Mouse (Mus musculus) liver, embryonic 13.5 days (tissue): ENCODE data around the gene Ambn. TPM values are rescaled to one million over a fixed set of nuclear protein-coding genes. Genes with fewer than 3 reads are reported as not detected.
"Not testable (repeated sequence)": the region's sequence is repeated elsewhere in the genome, so short reads cannot be mapped to it uniquely, and the experiment has no call there.

ENCODE experiments used
- ATAC-seq: fragments of 200-750 bp; cut with Nextera tagmentation; 2 replicates; pipeline ENCODE4 v1.8.0; 2017; ENCODE audit warnings: low read depth, mild to moderate bottlenecking, moderate number of reproducible peaks, moderate library complexity
- DNase-seq: peaks from one replicate; pipeline ENCODE4 v3.0.0; 2022
- H3K27ac ChIP-seq: fragments of 300-500 bp; sonication (generic); 2 replicates; pipeline ENCODE4 v1.5.1; 2015; ENCODE audit warnings: moderate library complexity, mild to moderate bottlenecking, inconsistent platforms
- H3K27me3 ChIP-seq: fragments of 300-500 bp; sonication (generic); 2 replicates; pipeline ENCODE4 v1.6.1; 2015; ENCODE audit warnings: mild to moderate bottlenecking, inconsistent platforms
- H3K36me3 ChIP-seq: fragments of 300-500 bp; sonication (generic); 2 replicates; pipeline ENCODE4 v1.6.1; 2015; ENCODE audit warnings: mild to moderate bottlenecking, inconsistent platforms
- H3K4me1 ChIP-seq: fragments of 300-500 bp; sonication (generic); replicated peaks from 2 replicates; pipeline ENCODE4 v1.6.1; 2015; ENCODE audit warnings: inconsistent platforms
- H3K4me2 ChIP-seq: fragments of 300-500 bp; sonication (generic); 2 replicates; pipeline ENCODE4 v1.6.1; 2015; ENCODE audit warnings: inconsistent platforms, mild to moderate bottlenecking, moderate library complexity
- H3K4me3 ChIP-seq: fragments of 300-500 bp; sonication (generic); replicated peaks from 2 replicates; pipeline ENCODE4 v1.5.1; 2015; ENCODE audit warnings: mild to moderate bottlenecking, inconsistent platforms
- H3K9ac ChIP-seq: fragments of 300-500 bp; sonication (generic); 2 replicates; pipeline ENCODE4 v1.6.1; 2015; ENCODE audit warnings: mild to moderate bottlenecking, inconsistent platforms
- H3K9me3 ChIP-seq: fragments of 300-500 bp; sonication (generic); replicated peaks from 2 replicates; pipeline ENCODE4 v1.6.1; 2016; ENCODE audit warnings: inconsistent platforms
- WGBS: fragments of 180-500 bp; shearing (Covaris S2); methylation state at CpG from one replicate; pipeline ENCODE4 v1.1.7; 2015; ENCODE audit not compliant: insufficient replicate concordance; 5-methylcytosine and 5-hydroxymethylcytosine counted together
- polyA plus RNA-seq: library from polyadenylated mRNA; unstranded; fragments of >200 nt; fragmentation: Nextera tagmentation; extraction: Ambion mirVana; gene quantifications from 2 replicates; pipeline ENCODE4 v1.2.1, GENCODE M21; 2015

Ambn gene
- polyA plus RNA-seq, result not detected in 2 replicates

DNA sequence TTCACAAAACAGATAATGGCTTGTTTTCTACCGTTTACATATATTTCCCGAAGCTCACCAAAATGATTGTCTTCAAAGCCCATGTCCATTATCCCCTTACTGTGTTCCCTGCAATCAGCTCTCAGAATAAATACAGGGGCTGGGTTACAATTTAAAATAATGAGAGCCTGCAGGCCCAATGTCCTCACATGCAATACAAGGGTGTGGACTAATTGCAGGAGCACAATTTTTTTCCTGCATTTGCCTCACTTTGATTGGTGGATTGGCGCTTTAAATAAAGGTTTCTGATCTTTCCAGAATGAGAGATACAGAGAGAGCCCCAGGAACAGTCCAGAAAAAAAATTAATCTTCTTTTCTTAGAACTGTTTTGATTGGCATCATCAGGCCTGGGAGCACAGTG, at the start of gene Ambn:
Ambn (plus strand) TSS at position 301 of the 400 bp plus-strand sequence.
- Histone ChIP-seq H3K27me3 (no peaks in the 10 kb centered on the region), H3K9me3 (no peaks in the 10 kb centered on the region), H3K36me3 (no peaks in the 10 kb centered on the region), H3K27ac (no peak within 1 kb of the TSS), H3K4me2 (no peak within 1 kb of the TSS), H3K9ac (no peak within 1 kb of the TSS), H3K4me3 (no peak within 1 kb of the TSS), H3K4me1 (no peaks in the 10 kb centered on the region)
- ATAC-seq (no peak), DNase-seq (no peak)
- WGBS, result 59% methylated on average over 3 of the region's 3 CpGs

DNA sequence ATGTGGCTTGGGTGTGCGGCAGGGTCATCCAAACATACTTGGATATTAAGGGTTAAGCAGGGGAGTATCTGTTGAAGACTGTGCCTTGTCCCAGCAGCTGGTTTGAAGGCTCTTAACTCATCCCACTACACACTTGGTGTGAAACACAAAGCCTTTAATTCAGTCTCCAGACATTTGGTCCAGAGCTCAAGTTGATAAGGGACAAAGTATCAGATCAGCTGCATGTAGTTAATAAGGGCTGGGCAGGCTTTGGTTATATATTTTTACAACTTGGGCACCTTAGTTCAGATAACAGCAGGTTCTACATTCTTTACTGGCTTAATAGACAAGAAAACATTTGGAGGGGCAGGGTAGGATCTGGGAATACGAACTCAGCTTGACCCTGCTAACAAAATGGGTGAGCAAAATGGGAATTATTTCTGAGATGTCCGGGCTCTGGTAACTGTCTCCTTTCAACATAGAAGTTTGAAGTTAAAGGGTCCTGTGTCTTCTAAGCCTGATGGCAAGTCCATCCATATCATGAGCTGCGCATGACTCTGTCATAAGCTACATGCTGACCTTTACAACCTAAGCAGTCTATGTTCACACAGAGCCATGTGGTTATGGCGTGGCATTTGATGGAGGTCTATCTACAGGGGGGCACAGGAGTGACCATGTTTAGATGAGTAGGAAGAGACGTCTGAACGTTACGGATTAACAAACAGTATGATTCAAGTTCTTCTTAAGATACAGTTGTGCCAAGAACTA, 35.3 kb upstream of the Ambn start:
- no peaks in the 10 kb centered on the region for H3K4me1 ChIP-seq
- no peak overlapping the region for H3K27ac ChIP-seq
- H3K27me3 ChIP-seq, result no peaks in the 10 kb centered on the region
- no peak overlapping the region for H3K9ac ChIP-seq
- H3K4me3 ChIP-seq, result no peak overlapping the region
- no peaks in the 10 kb centered on the region for H3K9me3 ChIP-seq
- WGBS, result 70% methylated on average over 8 of the region's 8 CpGs
- no peaks in the 10 kb centered on the region for H3K36me3 ChIP-seq
- no peak for ATAC-seq
- no peak for DNase-seq
- no peak overlapping the region for H3K4me2 ChIP-seq

DNA sequence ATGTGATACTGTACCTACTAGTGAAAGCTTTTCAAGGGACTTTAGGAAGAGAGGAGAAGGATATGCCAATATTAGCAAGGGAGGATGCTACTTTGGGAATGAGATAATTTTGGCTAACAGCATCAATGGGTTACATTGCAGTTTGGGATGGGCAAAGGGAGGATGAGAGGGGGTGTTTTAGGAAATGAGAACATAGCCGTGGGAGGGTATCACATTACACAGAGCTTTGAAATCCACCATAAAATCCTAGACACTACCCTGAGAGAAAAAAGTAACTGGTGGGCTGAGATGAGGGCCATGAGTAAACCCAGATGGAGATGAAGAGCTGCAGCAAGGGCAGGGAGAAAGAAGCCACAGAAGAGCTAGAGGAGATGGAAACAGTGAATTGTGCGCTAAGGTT, 30.9 kb upstream of the Ambn start:
- not testable (repeated sequence) for DNase-seq, H3K4me3 ChIP-seq, H3K27me3 ChIP-seq, H3K9me3 ChIP-seq, H3K4me2 ChIP-seq, H3K9ac ChIP-seq, H3K4me1 ChIP-seq, ATAC-seq, H3K27ac ChIP-seq, H3K36me3 ChIP-seq
- 56% methylated on average over 2 of the region's 2 CpGs for WGBS

DNA sequence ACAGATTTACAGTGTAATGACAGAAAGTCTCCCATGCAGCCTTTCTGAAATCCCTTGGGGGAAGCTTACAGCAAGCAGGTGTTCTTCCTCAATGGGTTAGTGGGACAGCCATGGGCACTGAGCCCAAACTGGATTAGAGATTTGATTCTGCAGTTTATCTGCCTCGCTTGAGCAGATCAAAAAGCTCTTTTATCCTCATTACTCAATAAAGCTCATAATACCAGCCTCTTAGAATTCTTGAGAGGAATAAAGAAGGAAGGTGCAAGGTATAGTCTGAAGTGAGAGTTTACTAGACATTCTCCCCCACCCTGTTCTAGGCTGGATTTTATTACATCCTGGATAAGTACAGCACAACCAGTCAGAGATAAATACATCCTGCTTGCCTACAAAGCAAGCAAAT, 29.0 kb upstream of the Ambn start:
- H3K27me3 ChIP-seq, result no peaks in the 10 kb centered on the region
- no peaks in the 10 kb centered on the region for H3K4me1 ChIP-seq
- ATAC-seq, result no peak
- WGBS, result 58% methylated on average over 1 of the region's 1 CpGs
- H3K4me2 ChIP-seq, result no peak overlapping the region
- no peaks in the 10 kb centered on the region for H3K9me3 ChIP-seq
- no peak overlapping the region for H3K4me3 ChIP-seq
- no peak overlapping the region for H3K27ac ChIP-seq
- no peaks in the 10 kb centered on the region for H3K36me3 ChIP-seq
- DNase-seq, result no peak
- H3K9ac ChIP-seq, result no peak overlapping the region

DNA sequence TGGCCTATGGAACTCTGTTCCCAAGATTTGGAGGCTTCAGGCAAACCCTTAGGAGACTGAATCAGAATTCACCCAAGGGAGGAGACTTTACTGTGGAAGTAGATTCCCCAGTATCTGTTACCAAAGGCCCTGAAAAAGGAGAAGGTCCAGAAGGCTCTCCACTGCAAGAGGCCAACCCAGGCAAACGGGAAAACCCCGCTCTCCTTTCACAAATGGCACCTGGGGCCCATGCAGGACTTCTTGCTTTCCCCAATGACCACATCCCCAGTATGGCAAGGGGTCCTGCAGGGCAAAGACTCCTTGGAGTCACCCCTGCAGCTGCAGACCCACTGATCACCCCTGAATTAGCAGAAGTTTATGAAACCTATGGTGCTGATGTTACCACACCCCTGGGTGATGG, 11.7 kb downstream of the Ambn start:
- Histone ChIP-seq H3K4me2 (no peak overlapping the region), H3K4me3 (no peak overlapping the region), H3K27ac (no peak overlapping the region), H3K9ac (no peak overlapping the region), H3K9me3 (no peaks in the 10 kb centered on the region), H3K36me3 (no peaks in the 10 kb centered on the region), H3K4me1 (no peaks in the 10 kb centered on the region), H3K27me3 (no peaks in the 10 kb centered on the region)
- ATAC-seq, result no peak
- no peak for DNase-seq
- WGBS, result 68% methylated on average over 2 of the region's 2 CpGs

DNA sequence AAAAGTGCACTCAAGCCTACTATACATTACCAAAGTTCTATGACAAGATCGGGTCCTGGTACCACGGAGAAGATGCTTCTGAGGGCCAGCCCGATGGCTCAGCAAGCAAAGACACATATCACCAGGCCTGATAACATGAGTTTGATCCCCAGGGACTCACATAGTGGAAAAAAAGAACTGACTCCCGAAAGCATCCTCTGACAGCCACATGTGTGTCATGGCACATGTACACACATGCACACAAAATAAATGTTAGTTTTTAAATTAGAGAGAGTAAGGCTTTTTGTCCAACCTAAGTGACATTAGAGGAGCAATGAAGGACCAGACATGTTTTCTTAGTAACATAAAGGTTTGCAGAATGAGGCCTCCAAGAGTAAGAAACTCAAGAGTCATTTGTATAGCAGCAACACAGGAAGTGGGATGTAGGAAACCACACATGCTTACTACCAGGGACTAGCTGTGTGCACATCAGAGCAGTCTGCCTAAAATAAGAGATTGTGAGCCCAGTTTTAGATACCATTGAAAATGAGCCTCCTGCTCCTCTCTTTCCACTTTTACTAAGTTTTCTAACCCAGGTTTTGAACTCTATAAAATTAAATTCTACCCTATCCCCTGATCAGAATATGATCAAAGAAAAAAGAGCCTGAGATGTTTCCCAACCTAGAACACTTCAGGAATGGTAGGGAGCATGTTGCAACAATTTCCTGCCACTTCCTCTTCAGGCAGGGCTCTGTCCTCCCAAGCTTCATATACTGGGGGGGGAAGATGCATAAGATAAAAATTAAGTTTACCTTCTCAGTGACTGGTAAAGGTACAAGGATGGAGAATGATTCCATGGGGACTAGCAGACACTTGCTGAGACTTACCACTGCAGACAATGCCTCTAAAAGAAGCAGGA, 13.3 kb downstream of the Ambn start:
- Histone ChIP-seq H3K36me3 (no peaks in the 10 kb centered on the region), H3K9me3 (no peaks in the 10 kb centered on the region), H3K9ac (no peak overlapping the region), H3K4me3 (no peak overlapping the region), H3K27me3 (no peaks in the 10 kb centered on the region), H3K4me1 (no peaks in the 10 kb centered on the region), H3K4me2 (no peak overlapping the region), H3K27ac (no peak overlapping the region)
- WGBS, result 69% methylated on average over 4 of the region's 4 CpGs
- ATAC-seq (no peak), DNase-seq (no peak)

DNA sequence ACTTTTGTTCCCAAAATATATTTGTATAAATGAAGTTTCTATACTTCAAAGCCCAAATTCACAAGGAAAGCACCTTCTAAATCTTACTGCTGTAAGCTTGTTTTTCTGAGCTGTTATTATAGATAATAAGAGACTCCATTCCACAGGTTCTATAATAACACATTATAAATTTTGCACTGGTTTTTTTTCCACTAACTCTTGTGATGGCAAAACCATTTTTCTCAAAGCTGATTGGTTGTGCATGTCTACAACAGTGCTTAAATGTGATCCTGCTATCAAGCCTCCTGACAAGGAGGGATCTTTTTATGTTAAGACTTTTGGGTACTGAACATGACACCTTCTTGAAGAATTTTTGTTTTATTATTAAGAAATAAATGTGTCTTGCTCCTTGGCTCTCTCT, 31.9 kb downstream of the Ambn start, which contains the start of gene Enam:
Enam (plus strand) TSS at position 301 of the 400 bp plus-strand sequence.
- H3K36me3 ChIP-seq, result no peaks in the 10 kb centered on the region
- no peak within 1 kb of the TSS for H3K4me2 ChIP-seq
- H3K27me3 ChIP-seq, result no peaks in the 10 kb centered on the region
- H3K9ac ChIP-seq, result no peak within 1 kb of the TSS
- H3K27ac ChIP-seq, result no peak within 1 kb of the TSS
- ATAC-seq (no peak), DNase-seq (no peak)
- no peaks in the 10 kb centered on the region for H3K4me1 ChIP-seq
- H3K4me3 ChIP-seq, result no peak within 1 kb of the TSS
- no peaks in the 10 kb centered on the region for H3K9me3 ChIP-seq

DNA sequence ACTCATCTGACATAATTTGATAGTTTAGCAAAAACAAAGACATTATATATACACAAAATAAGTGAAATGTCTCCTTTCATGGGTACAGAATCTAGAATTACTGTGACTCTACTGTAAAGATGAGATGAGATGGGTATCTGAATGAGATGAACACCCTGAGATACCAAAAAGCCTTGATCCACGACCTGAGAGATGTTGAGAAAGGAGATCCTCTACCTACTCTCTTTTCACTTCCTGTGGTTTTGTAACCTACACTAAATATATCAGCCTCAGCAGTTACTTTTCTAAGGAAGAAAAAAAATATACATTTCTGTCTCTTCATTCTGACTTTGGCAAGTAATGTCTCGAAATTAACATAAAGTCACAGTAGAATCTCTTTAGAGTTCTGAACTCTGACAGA, 33.2 kb downstream of the Ambn start:
- no peak overlapping the region for H3K4me2 ChIP-seq
- no peak overlapping the region for H3K4me3 ChIP-seq
- H3K9me3 ChIP-seq, result no peaks in the 10 kb centered on the region
- 32% methylated on average over 2 of the region's 2 CpGs for WGBS
- DNase-seq, result no peak
- no peak overlapping the region for H3K27ac ChIP-seq
- no peak for ATAC-seq
- no peaks in the 10 kb centered on the region for H3K36me3 ChIP-seq
- H3K4me1 ChIP-seq, result no peaks in the 10 kb centered on the region
- H3K27me3 ChIP-seq, result no peaks in the 10 kb centered on the region
- no peak overlapping the region for H3K9ac ChIP-seq

DNA sequence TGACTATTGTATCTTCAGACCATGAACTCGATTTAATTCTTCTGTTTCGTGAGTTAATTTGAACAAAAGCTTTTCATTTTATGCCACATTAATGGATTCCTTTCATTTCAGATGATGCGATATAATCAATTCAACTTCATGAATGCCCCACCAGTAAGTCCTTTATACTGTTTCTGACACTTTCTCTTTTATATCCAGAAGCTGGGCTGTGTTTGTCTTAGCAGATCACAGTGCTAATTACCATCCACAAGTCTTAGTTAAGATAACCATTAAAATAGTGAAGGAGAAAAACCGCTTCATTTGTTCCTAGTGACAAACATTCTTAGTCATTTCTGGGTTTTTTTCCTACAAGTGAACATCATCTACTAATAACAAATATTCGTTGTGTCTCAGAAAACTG, 35.3 kb downstream of the Ambn start:
- no peak overlapping the region for H3K4me2 ChIP-seq
- no peaks in the 10 kb centered on the region for H3K27me3 ChIP-seq
- WGBS, result 58% methylated on average over 5 of the region's 5 CpGs
- no peaks in the 10 kb centered on the region for H3K4me1 ChIP-seq
- no peak overlapping the region for H3K4me3 ChIP-seq
- H3K36me3 ChIP-seq, result no peaks in the 10 kb centered on the region
- H3K27ac ChIP-seq, result no peak overlapping the region
- H3K9ac ChIP-seq, result no peak overlapping the region
- DNase-seq (no peak), ATAC-seq (no peak)
- no peaks in the 10 kb centered on the region for H3K9me3 ChIP-seq

DNA sequence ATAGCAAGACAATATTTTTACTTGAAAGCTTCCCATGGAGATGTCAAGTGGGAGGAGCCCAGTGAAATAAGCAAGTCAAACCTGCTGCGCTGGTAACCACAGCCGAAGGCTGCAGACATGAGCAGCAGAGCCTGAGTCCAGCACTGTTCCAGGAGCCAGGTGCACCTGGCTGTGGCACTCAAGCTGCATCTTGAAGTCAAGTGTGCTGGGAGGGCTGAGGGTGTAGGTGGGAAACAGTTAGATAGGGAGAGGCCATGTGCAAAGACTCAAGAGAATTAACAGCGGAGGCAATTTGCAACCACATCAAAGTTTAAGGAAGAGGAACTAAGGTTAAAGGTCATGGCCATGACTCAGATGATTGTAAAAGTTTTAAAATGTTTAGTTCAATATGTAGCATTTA, 44.0 kb downstream of the Ambn start:
- 78% methylated on average over 3 of the region's 3 CpGs for WGBS
- H3K27me3 ChIP-seq, result no peaks in the 10 kb centered on the region
- H3K9ac ChIP-seq, result no peak overlapping the region
- no peaks in the 10 kb centered on the region for H3K36me3 ChIP-seq
- ATAC-seq (no peak), DNase-seq (no peak)
- H3K4me3 ChIP-seq, result no peak overlapping the region
- no peak overlapping the region for H3K4me2 ChIP-seq
- no peaks in the 10 kb centered on the region for H3K9me3 ChIP-seq
- H3K4me1 ChIP-seq, result no peaks in the 10 kb centered on the region
- H3K27ac ChIP-seq, result no peak overlapping the region

DNA sequence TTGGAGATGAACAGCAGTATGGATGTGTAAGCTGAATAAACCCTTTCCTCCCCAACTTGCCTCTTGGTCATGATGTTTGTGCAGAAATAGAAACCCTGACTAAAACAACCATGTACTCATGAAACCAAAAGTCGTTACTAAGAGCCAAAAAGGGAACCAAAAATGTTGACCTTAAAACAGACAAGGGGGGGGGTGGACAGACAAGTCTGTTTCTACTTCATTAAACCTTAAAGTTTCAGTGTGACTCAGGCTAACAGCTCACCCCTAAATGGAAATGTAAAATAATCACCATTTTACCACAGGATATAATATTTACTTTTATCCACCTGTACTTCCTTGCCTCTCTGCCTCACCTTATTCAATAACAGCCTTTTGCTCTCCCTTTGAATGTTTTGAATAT, 52.8 kb downstream of the Ambn start:
- no peak overlapping the region for H3K4me2 ChIP-seq
- H3K27ac ChIP-seq, result no peak overlapping the region
- 15% methylated on average over 1 of the region's 1 CpGs for WGBS
- no peak overlapping the region for H3K4me3 ChIP-seq
- no peaks in the 10 kb centered on the region for H3K36me3 ChIP-seq
- DNase-seq (no peak), ATAC-seq (no peak)
- no peaks in the 10 kb centered on the region for H3K27me3 ChIP-seq
- H3K9ac ChIP-seq, result no peak overlapping the region
- H3K9me3 ChIP-seq, result no peaks in the 10 kb centered on the region
- H3K4me1 ChIP-seq, result no peaks in the 10 kb centered on the region

DNA sequence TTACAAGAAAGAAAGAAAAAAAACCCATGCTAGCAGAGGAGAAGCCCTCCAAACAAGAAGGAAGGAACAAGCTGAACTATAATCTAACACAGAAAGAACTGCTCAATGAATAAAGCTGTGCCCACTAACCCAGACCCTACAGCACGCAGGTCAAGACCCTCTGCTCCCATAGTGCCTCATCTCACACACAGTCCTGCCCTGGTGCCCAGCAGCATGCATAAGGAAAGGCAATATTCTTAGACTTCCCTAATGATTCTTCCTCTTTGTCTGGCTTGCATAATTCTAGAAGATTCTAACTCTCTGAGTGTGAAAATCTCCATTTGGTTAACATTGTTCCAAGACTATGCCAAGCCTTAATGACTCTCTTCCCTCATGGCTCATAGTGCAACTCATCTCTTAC, 53.2 kb downstream of the Ambn start:
- DNase-seq, result no peak

More for the DNA sequence above, 53.2 kb downstream of the Ambn start:
- 54% methylated on average over 1 of the region's 1 CpGs for WGBS
- Histone ChIP-seq H3K9ac (no peak overlapping the region), H3K27me3 (no peaks in the 10 kb centered on the region), H3K27ac (no peak overlapping the region), H3K36me3 (no peaks in the 10 kb centered on the region), H3K4me3 (no peak overlapping the region), H3K9me3 (no peaks in the 10 kb centered on the region), H3K4me2 (no peak overlapping the region), H3K4me1 (no peaks in the 10 kb centered on the region)
- ATAC-seq, result no peak
